Mouse (Mus musculus): ENCODE data around the gene Gm6020.
A peak's percentile ranks its signal among the peaks of the same experiment; 100 is the strongest.
"Not testable (repeated sequence)": the region's sequence is repeated elsewhere in the genome, so short reads cannot be mapped to it uniquely, and the experiment has no call there.

The Gm6020 gene

GRCm38 (mm10) chr19:61183590-61183989, at the start of gene Gm6020:
Gm6020 (plus strand) TSS chr19:61183890.
- DNase-seq: not testable (repeated sequence)

DNA sequence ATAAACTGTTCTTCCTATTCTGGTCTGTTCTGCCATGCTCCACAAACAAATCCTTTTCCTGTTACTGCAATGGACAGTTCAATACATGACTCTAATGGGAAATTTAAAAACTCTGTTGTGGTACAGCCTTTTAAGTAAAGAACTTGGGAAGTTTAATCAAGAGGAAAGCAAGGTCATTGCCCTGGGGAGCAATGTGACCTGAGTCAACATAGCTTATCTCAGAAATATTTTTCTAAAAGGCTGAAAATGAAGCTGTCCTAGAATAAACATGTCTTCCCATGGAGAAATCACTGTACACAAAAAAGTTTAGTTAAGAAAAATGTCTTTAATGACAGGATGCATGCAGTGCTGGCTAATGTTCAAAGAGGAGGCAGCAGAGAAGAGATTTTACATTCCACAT, 45.0 kb upstream of the Gm6020 start:
- no peak for DNase-seq

GRCm38 (mm10) chr19:61140342-61141206, 43.1 kb upstream of the Gm6020 start, which contains the start of gene Zfp950:
Zfp950 (minus strand) TSS chr19:61140840.
- peak; percentile 80 for DNase-seq

- no peak for DNase-seq
These were observed 42.4 kb upstream of the Gm6020 start for GRCm38 (mm10) chr19:61141299-61141698.

DNA sequence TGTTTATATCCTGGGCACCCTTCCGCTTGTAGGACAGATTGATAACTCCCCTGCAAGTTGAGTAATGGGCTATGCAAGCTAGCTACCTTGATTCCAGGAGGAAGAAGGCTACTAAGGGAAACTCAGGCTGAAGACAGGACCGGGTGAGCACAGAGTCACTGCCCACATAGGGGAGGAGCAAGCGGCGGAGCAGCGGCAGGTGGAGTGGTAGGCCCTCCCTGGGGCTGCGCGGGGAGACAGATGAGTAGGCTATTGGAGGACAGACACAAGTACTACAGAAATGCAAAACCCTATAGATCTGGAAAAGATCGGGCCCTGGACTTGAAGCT, 32.4 kb upstream of the Gm6020 start:
- peak; percentile 13 for DNase-seq

DNA sequence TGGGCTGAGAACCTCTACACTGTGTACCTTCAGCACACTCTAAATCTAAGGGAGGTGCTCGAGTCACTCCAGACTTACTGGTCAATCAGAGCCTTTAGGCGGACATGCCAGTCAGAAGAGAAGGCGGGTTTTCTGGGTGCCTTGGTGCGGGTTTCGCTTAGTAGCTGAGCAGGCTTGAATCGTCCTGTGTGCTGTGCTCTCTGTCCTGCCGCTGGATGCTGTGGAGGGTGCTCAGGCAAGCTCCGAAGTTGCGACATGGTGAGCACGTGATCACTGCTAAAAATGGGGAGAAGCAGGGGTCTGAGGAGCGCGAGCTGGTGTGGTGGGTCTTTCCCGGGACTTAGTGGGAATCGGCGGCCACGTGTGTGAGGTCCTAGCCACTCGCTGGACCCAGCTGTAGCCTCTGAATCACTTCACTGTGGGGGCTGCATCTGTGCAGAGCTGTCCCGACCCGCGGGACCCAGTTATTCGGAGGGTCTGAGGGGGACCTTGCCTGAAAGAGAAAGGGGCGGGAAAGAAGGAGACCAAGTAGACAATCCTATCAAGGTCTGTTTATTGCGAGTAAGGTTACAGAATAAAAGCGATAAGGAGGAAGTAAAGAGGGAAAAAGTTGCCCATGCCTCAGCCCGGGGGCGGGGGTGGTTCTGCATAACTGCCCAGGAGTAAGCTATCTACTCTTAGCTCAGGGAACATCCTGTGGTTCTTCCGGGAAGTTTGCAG, 31.8 kb upstream of the Gm6020 start:
- DNase-seq: peak; percentile 3

DNA sequence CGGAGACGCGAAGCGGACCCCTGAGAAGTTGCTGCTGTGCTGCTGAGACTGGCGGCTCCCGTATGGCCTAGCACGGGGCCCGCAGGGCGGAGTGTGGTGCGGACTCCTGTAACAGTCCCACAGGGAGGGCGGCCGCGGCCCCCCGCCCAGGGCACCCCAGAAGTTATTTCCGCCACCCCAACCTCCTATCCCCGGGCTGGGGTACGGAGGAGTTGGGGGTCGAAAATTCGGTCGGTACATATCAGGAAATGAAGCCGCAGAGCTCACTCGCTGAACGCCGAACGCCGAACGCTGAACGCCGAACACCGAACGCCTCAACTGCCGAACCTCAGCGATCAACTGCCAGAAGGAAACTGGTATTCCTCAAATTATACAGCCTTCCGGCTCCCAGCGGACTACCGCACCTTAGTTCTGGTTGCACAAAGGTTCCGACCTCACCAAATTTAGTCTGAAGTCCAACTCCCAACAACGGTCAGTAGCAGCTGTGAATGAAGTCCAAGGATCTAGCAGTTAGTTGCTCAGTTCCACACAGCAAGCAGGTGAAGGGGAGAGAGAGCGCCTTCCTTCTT, 7.8 kb upstream of the Gm6020 start, which contains the start of gene Gm7102:
Gm7102 (minus strand) TSS at position 554 of the 569 bp plus-strand sequence.
- DNase-seq: peak; percentile 8

- peak; percentile 90 for DNase-seq
These were observed 15.6 kb downstream of the Gm6020 start for GRCm38 (mm10) chr19:61199316-61199715.

- DNase-seq: peak; percentile 48
These were observed 16.1 kb downstream of the Gm6020 start for GRCm38 (mm10) chr19:61199836-61200235.

GRCm38 (mm10) chr19:61207506-61207905, 23.8 kb downstream of the Gm6020 start:
- not testable (repeated sequence) for DNase-seq

DNA sequence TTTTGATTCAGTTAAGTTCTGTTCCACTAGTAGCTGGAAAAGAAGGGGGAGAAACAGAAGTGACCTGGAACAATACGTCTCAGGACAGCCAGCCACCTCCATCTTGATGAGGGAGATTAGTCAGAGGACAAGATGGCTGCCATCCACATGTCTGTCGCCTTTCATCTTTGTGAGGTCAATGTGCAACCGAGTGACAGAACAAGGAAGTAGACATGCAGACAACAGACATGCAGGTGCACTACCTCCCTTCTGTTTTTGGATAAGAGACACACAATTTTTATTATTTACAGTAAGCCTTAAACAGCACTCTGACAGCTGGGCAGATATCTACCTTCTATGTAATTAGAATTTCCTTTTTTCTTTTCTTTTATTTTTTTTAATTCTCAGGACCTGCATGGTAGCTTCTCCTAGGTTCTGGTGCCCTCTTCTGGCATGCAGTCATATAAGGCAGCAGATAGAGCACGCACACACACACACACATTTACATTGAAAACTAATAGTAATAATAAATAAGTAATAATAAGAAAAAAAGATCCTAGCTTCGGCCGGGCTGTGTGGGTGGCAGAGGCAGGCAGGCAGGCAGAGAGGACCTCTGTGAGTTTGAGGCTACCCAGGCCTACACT, 40.1 kb downstream of the Gm6020 start:
- DNase-seq: no peak

DNA sequence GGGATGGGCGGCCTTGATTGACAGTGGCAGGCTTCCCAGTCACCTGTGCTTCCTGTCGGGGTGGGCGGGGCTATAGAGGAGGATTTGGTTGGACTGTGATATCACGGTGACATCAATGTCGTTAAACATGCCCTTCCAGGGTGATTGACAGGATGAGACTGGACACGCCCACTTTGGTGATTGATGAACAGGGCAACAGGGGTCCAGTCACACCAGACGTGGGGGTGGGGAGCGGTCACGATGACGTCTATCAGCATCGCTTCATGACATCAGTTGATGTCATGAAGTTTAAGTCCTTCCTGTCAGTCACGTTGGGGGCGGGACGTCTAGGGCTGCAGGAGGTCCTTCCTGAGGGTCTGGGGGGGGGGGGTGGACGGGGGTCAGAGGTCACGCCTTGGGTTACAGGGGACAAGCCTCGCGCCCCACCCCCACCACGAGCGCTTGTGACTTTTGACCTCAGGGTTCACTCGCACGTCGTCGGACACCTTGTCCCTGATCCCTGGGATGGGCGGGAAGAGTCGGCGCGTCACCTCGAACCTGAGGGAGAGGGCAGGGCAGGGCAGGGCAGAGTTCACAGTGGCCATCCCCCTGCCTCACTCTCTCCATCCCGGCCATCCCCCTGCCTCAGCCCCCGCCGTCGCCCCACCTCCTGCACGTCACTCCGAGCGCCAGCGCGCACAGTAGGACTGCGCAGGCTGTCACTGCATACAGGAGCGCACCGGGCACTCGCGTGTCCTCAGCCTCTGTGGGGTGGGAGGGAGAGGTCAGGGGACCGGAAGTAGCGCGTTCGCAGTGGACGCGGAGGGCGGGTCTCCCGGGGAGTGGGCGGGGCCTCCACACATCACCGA, 41.2 kb downstream of the Gm6020 start:
- DNase-seq: no peak

DNA sequence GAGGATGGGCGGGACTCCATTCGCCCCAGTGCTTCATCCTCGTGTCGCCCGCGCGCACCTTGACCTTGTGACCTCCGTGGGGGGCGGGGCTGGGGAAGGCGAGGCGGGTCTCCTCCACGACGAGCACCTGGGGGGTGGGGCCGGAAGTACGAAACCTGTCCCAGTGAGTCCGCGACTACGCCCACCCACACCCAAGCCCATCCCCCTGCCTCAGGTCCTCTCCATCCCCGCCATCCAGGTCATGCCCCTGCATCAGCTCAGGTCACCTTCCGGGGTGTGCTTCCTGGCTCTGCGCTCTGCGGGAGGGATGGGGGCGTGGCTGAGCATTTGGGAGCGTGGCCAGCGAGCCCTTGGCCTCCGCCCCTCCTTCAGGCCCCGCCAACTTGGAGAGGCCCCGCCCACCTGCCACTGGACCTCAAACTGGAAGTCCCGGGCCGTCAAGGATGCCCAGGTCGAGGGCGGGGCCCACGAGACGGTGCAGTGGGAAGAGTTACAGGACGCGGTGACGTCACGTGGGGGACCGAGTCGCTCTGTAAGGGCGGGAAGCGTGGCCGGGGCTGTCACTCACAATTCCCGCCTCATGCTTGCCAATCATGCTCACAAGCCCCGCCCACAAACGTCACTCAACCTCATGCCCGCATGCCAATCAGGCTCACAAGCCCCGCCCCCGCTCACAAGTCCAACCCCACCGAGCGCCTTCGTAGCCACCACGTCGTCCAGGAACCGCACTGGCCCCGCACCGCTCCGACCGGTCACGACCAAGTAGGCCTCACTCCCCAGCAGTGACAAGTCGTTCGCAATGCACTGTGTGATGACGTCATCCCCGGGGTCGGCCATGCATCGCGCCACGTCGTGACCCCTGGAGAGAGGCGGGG, 42.1 kb downstream of the Gm6020 start:
- DNase-seq: peak; percentile 37

DNA sequence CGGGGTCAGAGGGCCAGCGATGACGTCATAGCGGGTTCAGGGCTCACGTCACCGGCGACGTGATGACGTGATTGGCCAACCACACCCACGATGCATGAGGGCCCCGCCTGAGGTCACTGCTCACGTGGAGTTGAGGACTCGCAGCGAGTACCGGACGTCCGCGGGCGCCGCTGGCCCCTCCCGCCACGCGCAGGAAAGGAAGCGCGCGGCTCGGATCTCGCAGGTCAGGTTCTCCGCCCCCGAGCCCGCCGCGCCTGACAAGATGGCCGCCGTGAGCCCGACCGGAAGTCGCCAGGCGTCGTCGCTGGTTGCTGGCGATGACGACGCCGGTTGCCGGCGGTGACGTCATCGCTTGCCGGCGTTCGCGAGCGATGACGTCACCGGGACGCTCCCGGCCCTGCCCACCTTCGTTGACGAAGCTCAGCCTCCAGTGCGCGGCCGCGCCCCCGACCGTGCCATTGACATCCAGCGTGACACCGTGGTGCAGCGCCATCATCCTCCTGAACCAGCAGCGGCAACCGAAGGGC, 42.8 kb downstream of the Gm6020 start:
- peak; percentile 56 for DNase-seq

GRCm38 (mm10) chr19:61226928-61227854, 43.5 kb downstream of the Gm6020 start:
- DNase-seq: peak; percentile 83

- peak; percentile 18 for DNase-seq
These were observed 44.4 kb downstream of the Gm6020 start, which contains the start of gene Csf2ra for GRCm38 (mm10) chr19:61227941-61228701. Csf2ra (minus strand) TSS chr19:61228429.
